Mouse (Mus musculus) intestine, embryonic 16.5 days (tissue): ENCODE data around the gene Zranb3. TPM values are rescaled to one million over a fixed set of nuclear protein-coding genes. Genes with fewer than 3 reads are reported as not detected.
"Not testable (repeated sequence)": the region's sequence is repeated elsewhere in the genome, so short reads cannot be mapped to it uniquely, and the experiment has no call there.

Experiments used
- ATAC-seq: fragments of 200-750 bp; cut with Nextera tagmentation; 2 replicates; pipeline ENCODE4 v1.8.0; 2017; ENCODE audit warnings: moderate TSS enrichment, moderate library complexity
- H3K27ac ChIP-seq: fragments of 300-500 bp; sonication (generic); 2 replicates; pipeline ENCODE4 v1.5.1; 2014; ENCODE audit warnings: mild to moderate bottlenecking, low read length
- H3K27me3 ChIP-seq: fragments of 300-500 bp; sonication (generic); replicated peaks from 2 replicates; pipeline ENCODE4 v1.6.1; 2014; ENCODE audit warnings: low read length, control low read depth, mixed read lengths; ENCODE audit not compliant: control insufficient read depth, insufficient read depth
- H3K36me3 ChIP-seq: fragments of 300-500 bp; sonication (generic); 2 replicates; pipeline ENCODE4 v1.6.1; 2014; ENCODE audit warnings: low read length, control low read depth; ENCODE audit not compliant: control insufficient read depth, insufficient read depth
- H3K4me1 ChIP-seq: fragments of 300-500 bp; sonication (generic); 2 replicates; pipeline ENCODE4 v1.6.1; 2014; ENCODE audit warnings: low read length, control low read depth, mixed read lengths; ENCODE audit not compliant: control insufficient read depth, insufficient read depth
- H3K4me2 ChIP-seq: fragments of 300-500 bp; sonication (generic); 2 replicates; pipeline ENCODE4 v1.6.1; 2014; ENCODE audit warnings: low read depth, low read length, control low read depth
- H3K4me3 ChIP-seq: fragments of 300-500 bp; sonication (generic); 2 replicates; pipeline ENCODE4 v1.5.1; 2014; ENCODE audit warnings: mild to moderate bottlenecking, low read length
- H3K9ac ChIP-seq: fragments of 300-500 bp; sonication (generic); 2 replicates; pipeline ENCODE4 v1.6.1; 2014; ENCODE audit warnings: low read depth, low read length
- H3K9me3 ChIP-seq: fragments of 300-500 bp; sonication (generic); 2 replicates; pipeline ENCODE4 v1.6.1; 2016; ENCODE audit warnings: low read length, control low read depth; ENCODE audit not compliant: control insufficient read depth
- WGBS: fragments of 180-500 bp; shearing (Covaris S2); extraction: QIAGEN DNeasy Blood & Tissue Kit; methylation state at CpG from one replicate; pipeline ENCODE4 v1.1.7; 2014; 5-methylcytosine and 5-hydroxymethylcytosine counted together
- polyA plus RNA-seq: library from polyadenylated mRNA; unstranded; fragments of >200 nt; fragmentation: Nextera tagmentation; extraction: Ambion mirVana; gene quantifications from 2 replicates; pipeline ENCODE4 v1.2.1, GENCODE M21; 2015

The Zranb3 gene
- polyA plus RNA-seq, 1 experiment from 2014 or later: 5.4 TPM

DNA sequence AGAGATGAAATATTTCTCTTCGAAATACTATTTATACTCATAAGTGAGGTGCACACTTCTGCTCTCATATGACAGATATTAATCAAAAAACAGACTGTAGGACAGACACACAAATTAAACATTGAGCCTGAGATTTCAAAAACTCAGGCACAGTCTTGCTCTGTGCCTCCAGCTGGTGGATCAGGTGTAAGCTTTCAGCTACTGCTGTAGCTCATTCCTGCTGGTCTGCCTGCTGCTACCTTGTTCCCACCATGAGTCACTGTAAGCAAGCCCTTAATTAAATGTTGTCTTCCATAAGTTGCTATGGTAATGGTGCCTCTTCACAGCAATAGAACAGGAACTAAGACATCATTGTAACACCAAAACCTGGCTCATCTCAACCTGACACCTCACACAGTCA is 70.7 kb downstream of the Zranb3 start:
- Histone ChIP-seq H3K27ac (no peak overlapping the region), H3K9me3 (no peaks in the 10 kb centered on the region), H3K4me3 (no peak overlapping the region), H3K4me2 (no peak overlapping the region), H3K36me3 (no peaks in the 10 kb centered on the region), H3K27me3 (no peaks in the 10 kb centered on the region), H3K4me1 (no peaks in the 10 kb centered on the region), H3K9ac (no peak overlapping the region)
- WGBS: 97% methylated on average over 1 of the region's 1 CpGs
- ATAC-seq: no peak

GRCm38 (mm10) chr1:128031524-128031923 is 71.3 kb downstream of the Zranb3 start:
- 88% methylated on average over 2 of the region's 2 CpGs for WGBS
- ATAC-seq: no peak
- no peaks in the 10 kb centered on the region for H3K4me1 ChIP-seq
- no peaks in the 10 kb centered on the region for H3K9me3 ChIP-seq
- H3K4me2 ChIP-seq: no peak overlapping the region
- no peak overlapping the region for H3K4me3 ChIP-seq
- no peak overlapping the region for H3K27ac ChIP-seq
- no peak overlapping the region for H3K9ac ChIP-seq
- no peaks in the 10 kb centered on the region for H3K36me3 ChIP-seq
- no peaks in the 10 kb centered on the region for H3K27me3 ChIP-seq

- H3K9ac ChIP-seq: no peak overlapping the region
- no peaks in the 10 kb centered on the region for H3K36me3 ChIP-seq
- ATAC-seq: 0 out of 2 replicates have a peak, but pooled peaks have one; percentile 68
- H3K4me2 ChIP-seq: no peak overlapping the region
- H3K27ac ChIP-seq: no peak overlapping the region
- WGBS: 70% methylated on average over 4 of the region's 4 CpGs
- H3K27me3 ChIP-seq: no peaks in the 10 kb centered on the region
- H3K9me3 ChIP-seq: no peaks in the 10 kb centered on the region
- no peaks in the 10 kb centered on the region for H3K4me1 ChIP-seq
- no peak overlapping the region for H3K4me3 ChIP-seq
Observed at GRCm38 (mm10) chr1:128024363-128025114, 78.3 kb downstream of the Zranb3 start.

GRCm38 (mm10) chr1:128020001-128020770 is 82.7 kb downstream of the Zranb3 start:
- Histone ChIP-seq H3K4me3 (no peak overlapping the region), H3K27ac (no peak overlapping the region), H3K4me1 (no peaks in the 10 kb centered on the region), H3K9me3 (no peaks in the 10 kb centered on the region), H3K9ac (no peak overlapping the region), H3K36me3 (no peaks in the 10 kb centered on the region), H3K27me3 (no peaks in the 10 kb centered on the region), H3K4me2 (no peak overlapping the region)
- ATAC-seq: no peak
- 60% methylated on average over 2 of the region's 2 CpGs for WGBS

DNA sequence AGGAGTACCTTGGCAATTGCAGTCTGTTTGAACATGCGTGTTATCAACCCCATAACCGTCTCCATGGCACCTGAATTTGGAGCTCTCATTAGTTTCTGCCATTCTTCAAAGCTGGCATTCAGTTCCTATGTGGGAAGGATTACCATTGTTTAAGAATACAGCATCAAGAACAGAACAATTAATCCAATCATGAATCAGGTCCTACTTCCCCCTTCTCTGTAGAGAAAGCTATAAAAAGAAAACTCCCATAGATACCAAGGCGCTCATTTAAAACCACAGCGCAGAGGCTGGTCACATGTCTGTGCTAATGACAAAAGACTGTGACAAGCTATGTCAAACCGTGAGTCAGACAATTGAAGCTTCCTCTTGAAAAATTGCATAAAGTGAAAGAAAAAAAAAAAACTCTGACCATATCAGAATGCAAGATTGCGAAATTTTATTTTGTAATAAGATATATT is 86.8 kb downstream of the Zranb3 start:
- H3K27me3 ChIP-seq: no peaks in the 10 kb centered on the region
- H3K4me3 ChIP-seq: no peak overlapping the region
- ATAC-seq: no peak
- WGBS: 80% methylated on average over 6 of the region's 6 CpGs
- no peak overlapping the region for H3K27ac ChIP-seq
- no peak overlapping the region for H3K9ac ChIP-seq
- H3K36me3 ChIP-seq: no peaks in the 10 kb centered on the region
- H3K4me2 ChIP-seq: no peak overlapping the region
- no peaks in the 10 kb centered on the region for H3K9me3 ChIP-seq
- no peaks in the 10 kb centered on the region for H3K4me1 ChIP-seq

DNA sequence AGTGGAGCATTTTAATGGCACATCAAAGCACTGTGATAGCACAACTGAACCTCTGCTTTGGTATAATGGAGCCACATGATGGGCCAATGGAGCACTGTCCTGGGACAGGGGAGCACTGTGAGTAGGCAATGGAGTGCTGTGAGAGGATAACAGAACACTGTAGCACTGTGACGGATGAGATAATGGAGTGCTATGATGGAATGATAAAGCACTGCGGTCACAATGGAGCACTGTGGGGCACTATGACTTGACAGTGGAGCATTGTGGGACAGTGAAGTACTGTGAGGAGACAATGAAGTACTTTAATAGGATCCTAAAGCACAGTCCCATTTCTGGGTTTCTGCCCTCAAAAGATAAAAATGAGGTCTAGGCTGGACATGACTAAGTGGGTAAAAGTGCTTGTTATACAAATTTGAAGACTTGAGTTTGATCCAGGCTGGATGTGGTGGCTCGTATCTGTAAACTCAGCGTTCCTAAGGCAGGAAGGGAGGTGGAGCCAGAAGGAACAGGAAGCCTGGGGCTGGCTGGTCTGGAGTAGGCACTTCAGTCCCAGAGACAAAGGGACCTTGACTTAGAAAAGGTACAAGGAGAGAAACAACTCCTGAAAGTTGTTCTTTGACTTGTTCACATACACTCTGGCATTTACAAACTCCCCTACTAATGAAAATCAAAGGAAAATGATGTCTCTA is 89.0 kb downstream of the Zranb3 start:
- no peak overlapping the region for H3K4me3 ChIP-seq
- H3K27me3 ChIP-seq: no peaks in the 10 kb centered on the region
- H3K36me3 ChIP-seq: no peaks in the 10 kb centered on the region
- no peaks in the 10 kb centered on the region for H3K4me1 ChIP-seq
- H3K27ac ChIP-seq: no peak overlapping the region
- ATAC-seq: no peak
- H3K9me3 ChIP-seq: no peaks in the 10 kb centered on the region
- H3K4me2 ChIP-seq: no peak overlapping the region
- 78% methylated on average over 4 of the region's 4 CpGs for WGBS
- no peak overlapping the region for H3K9ac ChIP-seq

GRCm38 (mm10) chr1:128009751-128010150 is 93.1 kb downstream of the Zranb3 start:
- H3K27ac ChIP-seq: no peak overlapping the region
- WGBS: 97% methylated on average over 2 of the region's 2 CpGs
- no peak overlapping the region for H3K4me3 ChIP-seq
- no peaks in the 10 kb centered on the region for H3K9me3 ChIP-seq
- H3K9ac ChIP-seq: no peak overlapping the region
- no peaks in the 10 kb centered on the region for H3K36me3 ChIP-seq
- no peaks in the 10 kb centered on the region for H3K27me3 ChIP-seq
- H3K4me1 ChIP-seq: no peaks in the 10 kb centered on the region
- ATAC-seq: no peak
- H3K4me2 ChIP-seq: no peak overlapping the region

- not testable (repeated sequence) for H3K9ac ChIP-seq, H3K36me3 ChIP-seq, H3K4me3 ChIP-seq, H3K4me2 ChIP-seq, ATAC-seq, H3K4me1 ChIP-seq, H3K9me3 ChIP-seq, H3K27ac ChIP-seq, H3K27me3 ChIP-seq
- 91% methylated on average over 11 of the region's 11 CpGs for WGBS
Observed at GRCm38 (mm10) chr1:128006042-128006600, 96.7 kb downstream of the Zranb3 start.

- no peaks in the 10 kb centered on the region for H3K4me1 ChIP-seq
- 66% methylated on average over 2 of the region's 2 CpGs for WGBS
Observed at GRCm38 (mm10) chr1:128004371-128004720, 98.5 kb downstream of the Zranb3 start.

More at GRCm38 (mm10) chr1:128004371-128004720, 98.5 kb downstream of the Zranb3 start:
- ATAC-seq: no peak
- Histone ChIP-seq H3K36me3 (no peaks in the 10 kb centered on the region), H3K9ac (no peak overlapping the region), H3K4me2 (no peak overlapping the region), H3K27me3 (no peaks in the 10 kb centered on the region), H3K9me3 (no peaks in the 10 kb centered on the region), H3K4me3 (no peak overlapping the region), H3K27ac (no peak overlapping the region)
